Mouse (Mus musculus) spleen, postnatal 10 days (tissue): ENCODE results near the gene Grin2c.

Source experiments
- DNase-seq, 2 experiments: peaks; one replicate each; pipeline ENCODE4 v3.0.0; 2021 to 2022; ENCODE audit warnings: low spot score in 2 of 2

Gene Grin2c

DNA sequence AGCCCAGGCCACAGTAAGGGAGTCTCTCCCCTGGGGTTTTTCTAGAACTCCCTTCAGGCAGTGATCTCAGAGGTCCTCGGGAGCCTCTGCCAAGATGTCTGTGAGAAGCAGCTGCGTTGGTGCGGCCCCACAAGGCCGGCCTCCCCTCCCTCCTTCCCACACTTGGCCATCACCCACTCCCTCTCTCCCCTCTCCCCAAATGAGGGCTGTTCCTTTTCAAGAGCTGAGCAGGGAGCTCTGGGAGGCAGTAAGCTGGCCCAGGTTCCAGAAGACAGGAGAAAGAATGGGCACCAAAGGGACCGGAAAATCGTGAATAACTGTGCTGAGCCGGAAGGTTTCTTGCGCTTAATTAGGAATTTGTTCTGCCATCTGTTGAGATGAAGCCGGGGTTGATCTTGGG, 35.1 kb downstream of the Grin2c start:
- no peak for DNase-seq

- peak; percentile 20 to 46 for DNase-seq
Measured at GRCm38 (mm10) chr11:115231168-115231915, 35.7 kb downstream of the Grin2c start.

- no peak for DNase-seq
Measured at GRCm38 (mm10) chr11:115229021-115229930, 37.8 kb downstream of the Grin2c start.

DNA sequence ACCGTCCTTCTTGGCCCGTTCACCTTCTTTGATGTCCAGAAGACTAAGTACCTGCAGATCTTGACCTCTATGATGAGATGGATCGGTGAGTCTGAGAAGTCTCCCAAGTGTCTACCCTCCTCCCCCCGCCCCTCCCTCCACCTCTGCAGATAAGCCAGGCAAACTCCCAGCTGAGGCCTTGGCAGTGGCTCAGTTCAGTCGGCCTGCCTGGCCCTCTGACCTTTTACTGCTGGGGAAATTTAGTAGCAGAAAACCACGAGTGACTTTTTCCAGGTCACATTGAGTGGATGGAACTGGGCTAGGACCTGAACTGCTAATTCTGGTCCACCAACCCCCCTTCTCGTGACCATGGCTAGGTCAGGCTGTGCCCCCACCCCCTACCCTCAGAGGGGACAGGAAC, 38.6 kb downstream of the Grin2c start:
- DNase-seq = no peak

DNA sequence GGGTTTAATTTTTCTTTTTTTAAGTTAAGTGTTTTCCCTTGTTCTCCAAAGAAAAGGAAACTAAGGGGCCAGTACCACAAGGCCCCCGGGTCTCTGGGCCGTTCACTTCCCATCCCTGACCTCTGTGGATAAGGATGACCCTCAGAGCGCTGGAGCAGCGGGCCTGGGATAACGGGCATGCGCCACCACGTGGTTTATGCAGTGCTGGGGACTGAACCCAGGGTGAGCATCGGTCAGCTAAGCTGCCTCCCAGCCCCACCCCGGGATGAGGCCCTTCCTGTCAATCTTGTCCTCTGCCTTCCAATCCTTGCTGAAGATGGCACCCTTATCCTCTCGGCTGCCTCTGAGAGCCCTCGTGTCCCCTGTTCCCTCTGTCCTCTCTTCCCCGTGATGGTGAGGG, 39.4 kb downstream of the Grin2c start:
- no peak for DNase-seq

DNA sequence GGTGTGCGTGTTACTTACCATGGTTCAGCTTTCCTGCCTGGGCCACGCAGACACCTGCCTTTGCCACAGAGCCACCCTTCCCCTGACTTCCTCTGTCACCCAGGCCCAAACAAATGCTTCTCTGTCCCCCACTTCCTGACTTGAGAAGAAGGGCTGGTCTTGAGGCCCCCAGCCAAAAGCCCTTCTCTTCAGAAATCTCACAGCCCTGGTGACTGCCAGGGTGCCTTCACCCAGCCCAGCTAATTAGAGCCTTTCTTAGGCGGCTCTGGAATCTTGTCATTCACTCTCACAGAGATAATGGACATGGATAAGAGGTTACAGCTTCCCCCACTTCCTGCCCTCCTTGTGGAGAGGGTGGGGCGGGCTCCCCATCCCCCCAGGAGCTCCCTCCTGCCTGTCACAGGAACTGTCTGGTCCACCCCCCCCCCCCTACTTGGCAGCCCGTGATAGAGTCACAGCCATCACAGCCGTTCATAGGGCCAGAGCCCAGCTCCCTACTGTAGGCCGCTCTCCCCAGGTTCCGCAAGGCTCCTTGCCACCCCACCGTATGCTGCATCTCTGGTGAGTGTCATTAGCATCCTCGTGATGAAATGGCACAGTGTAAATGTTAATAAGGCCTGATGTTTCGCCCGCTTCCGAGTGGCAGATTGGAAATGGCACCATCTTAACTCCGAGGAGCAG, 40.1 kb downstream of the Grin2c start:
- no peak for DNase-seq

DNA sequence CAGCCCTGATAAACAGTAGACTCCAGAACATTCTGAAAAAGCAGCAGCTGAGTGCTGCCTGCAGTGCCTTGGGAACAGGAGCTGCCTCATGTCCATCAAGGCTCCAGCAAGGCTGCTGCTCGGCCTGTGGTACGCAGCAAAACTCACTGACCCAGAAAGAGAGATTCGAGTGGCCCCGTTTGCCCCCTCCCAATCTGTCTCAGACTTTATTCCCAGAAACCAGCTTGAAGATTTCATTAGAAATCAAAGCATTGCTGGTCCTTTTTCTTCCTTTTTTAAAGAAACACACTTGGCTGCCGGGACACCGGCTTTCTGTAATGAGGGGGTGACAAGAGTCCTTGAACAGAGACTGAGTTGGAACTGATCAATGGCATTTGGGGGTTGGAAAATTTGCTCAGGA, 41.7 kb downstream of the Grin2c start:
- no peak for DNase-seq

- peak; percentile 37 to 78 for DNase-seq
Measured at GRCm38 (mm10) chr11:115224889-115225288, 42.2 kb downstream of the Grin2c start.

DNA sequence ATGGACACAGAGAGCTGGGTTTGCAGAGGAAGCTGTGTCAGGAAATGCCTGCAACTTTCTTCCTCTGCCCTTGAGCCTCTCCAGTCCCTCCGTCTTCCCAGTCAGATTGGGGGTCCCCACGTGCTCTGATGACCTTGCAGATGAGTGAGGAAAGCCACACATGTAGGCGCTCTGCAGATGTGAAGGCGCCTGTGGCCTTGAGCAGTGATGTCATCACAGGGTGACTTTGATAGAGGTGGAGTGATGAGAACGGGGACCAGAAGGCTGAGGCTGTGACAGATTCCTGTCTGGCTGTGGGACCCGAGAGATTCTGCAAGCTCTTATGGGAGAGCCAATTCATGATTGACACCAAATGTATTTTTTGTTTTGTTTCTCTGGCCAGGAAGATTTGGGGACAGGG, 43.2 kb downstream of the Grin2c start:
- no peak for DNase-seq

- DNase-seq = no peak
Measured at GRCm38 (mm10) chr11:115223451-115223850, 43.6 kb downstream of the Grin2c start.

DNA sequence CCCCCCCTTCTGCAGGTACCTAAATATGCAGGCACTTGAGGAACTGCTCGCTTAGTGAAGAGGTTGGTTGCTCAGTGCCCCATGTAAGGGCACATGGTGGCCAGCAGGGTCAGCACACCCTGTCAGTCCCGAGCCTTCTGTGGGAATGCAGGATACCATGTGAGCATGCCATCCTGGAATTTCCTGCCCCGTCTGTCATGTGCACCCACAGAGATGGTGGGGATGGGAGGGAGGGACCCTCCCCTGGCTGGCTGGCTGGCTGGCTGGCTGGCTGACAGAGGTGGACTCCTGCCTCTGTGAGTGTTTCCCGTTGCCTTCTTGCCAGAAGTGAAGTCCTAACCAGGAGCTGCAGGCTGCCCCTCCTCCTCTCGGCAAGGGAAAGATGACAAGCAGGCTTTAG, 44.5 kb downstream of the Grin2c start:
- no peak for DNase-seq

GRCm38 (mm10) chr11:115222077-115222476, 45.0 kb downstream of the Grin2c start:
- DNase-seq = no peak

- no peak for DNase-seq
Measured at GRCm38 (mm10) chr11:115219685-115220084, 47.4 kb downstream of the Grin2c start.

DNA sequence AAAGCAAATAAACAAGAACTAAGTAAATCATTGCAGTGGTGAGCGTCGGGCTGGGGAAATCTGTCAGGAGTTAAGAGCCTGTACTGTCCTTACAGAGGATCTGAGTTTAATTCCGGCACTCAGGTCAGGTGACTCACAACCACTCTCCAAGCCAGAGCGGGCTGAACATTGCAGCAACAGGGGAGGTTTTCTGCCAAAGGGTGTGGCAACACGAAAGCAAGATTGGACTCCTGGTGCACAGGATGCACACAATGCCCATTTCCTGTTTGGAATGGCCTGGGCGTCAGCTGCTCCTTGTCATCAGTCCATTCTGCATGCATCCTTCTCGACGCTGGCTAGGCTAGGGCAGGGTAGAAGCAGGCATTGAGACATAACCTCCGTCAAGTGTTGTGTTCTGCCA, 47.8 kb downstream of the Grin2c start:
- no peak for DNase-seq

DNA sequence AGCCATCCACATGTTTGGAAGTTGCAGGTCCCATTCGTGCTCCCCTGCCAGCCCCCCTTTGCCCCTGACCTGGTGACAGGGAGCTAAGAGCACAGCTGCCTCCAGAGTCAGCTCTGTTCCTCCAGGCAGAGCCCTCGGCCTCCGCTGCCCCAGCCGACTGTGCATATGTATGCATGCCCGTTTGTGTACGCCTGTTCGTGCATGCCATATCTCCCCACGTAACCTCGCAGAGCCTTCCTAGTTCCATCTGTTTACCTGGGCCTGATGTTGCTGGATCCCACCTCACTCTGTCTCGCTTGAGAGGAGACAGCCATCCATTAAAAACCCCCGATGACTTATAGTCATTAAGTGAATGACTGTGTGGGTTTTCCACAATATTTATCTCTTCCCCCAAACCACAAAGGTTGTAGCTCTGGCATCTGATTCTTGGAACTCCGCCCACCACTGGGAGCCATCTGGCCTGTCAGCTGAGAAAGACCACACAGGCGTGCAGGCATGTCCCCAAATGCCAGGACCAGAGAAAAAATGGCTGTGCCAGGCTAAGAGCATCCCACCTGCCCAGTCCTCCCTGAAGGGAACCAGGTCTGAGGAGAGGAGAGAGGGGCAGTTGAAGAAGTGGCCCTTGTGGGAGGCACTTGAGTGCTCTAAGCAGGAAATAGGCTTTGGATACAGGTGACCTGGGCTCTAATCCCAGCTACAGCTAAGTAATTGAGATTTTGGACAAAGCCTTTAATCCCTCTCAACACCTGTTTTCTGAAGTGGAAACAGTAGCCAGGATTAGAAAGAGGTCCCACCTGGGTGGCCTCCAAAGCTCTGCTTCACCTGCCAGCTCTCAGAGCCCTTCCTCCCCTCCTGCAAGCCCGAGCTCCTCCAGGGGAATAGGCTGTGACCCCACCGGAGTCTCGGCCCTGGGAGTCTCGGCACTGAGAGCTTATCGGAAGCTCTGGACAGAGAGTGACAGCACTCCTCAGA, 49.3 kb downstream of the Grin2c start:
- DNase-seq = no peak

DNA sequence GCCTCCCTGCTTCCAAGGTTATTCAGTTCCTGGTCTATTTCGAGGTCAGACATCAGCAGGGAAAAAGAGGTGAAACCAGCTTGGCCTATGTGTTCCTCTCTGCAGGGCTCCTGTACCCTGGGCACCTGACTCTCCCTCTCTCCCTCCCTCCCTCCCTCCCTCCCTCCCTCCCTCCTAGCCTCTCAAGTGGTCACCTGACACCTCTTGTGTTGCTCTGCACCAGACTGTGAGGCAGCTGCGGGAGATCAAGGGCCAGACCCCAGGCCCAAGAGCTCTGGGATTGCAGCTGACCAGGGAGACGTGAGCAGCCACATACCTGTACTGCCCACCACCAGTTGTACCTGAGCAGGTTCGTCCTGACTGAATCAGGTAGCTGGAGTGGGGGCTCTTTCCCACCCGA, 51.9 kb downstream of the Grin2c start:
- DNase-seq = no peak

DNA sequence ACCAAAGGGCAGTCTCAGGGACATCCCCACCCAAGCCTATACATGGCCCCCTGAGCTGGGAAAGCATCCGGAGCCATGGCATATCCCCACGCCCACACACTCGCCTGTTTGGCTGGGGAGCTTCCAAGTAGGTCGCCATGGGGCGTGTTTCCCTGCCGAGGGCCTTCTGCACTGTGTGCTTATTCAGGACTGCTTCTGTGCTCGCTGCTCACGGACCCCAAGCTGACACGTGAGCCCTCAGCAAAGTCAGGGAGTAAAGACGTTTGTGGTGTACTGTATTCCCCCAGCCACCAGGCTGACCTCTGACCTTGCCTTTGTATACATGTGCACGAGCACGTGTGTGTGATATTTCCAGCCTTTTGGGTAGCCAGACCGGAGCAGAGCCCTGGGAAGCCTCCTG, 54.9 kb downstream of the Grin2c start:
- no peak for DNase-seq

GRCm38 (mm10) chr11:115209958-115210357, 57.1 kb downstream of the Grin2c start:
- DNase-seq = no peak

DNA sequence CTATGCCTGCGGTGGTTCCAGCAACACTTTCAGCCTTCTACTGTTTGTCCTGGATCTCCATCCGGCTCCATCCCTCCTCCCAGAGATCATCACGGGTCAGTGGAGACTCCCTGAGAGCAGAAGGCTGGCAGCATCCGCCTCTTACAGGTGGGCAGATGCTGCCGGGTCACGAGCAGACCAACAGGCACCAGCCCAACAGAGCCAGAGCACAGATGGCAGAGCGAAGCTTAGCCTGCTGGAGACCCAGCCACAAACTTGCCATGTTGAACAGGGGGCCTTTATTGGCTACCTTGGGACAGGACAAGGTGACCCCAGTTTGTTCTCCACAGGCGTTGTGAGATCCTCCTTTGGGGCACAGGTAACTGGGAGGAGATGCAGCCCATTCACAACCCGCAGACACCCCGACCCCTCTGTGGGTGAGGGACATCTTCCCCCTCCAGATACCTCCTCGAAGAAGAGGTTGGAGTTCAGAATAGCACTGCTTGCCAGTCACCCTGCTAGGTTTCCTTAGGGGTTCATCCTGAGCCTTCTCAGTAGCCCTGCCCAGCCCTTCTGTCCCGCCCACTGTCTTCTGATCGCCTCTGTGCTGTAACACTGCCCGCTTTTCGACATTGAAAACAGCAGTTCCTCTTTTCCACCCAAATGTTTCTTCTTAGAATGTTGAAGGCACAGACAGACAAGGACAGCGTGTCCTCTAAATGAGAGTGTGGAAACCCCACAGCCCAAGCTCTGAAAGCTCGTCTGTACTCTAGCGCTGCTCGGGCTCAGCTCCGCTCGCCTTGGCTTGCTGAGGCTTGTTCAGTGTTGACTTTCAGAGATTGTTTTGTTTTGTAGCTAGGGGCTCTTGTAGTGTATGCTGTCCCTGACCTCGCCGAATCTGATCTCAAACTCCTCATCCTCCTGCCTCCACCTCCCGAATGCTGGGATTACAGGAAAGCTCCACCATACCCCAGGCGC, 58.0 kb downstream of the Grin2c start:
- DNase-seq = no peak

GRCm38 (mm10) chr11:115208126-115208525, 58.9 kb downstream of the Grin2c start:
- no peak for DNase-seq
